Mouse (Mus musculus) left cerebral cortex, postnatal 14 days (tissue): ENCODE data around the gene Gm20604. TPM values are rescaled to one million over a fixed set of nuclear protein-coding genes. Genes with fewer than 3 reads are reported as not detected.

Source experiments
- DNase-seq, 2 experiments: peaks; one replicate each; pipeline ENCODE4 v3.0.0; 2021 to 2022; ENCODE audit warnings: low spot score in 2 of 2, mixed read lengths in 1 of 2
- intact Hi-C: fragments of 180-260 bp; cut with DNase I; formaldehyde crosslinking; loops from one replicate; pipeline ENCODE4 v1.15.1; 2025
- total RNA-seq, 2 experiments: library from RNA; stranded (reverse); gene quantifications; 2 replicates each; pipeline ENCODE4 v1.2.3; 2021

Gene Gm20604
- total RNA-seq, 2 experiments from 2014 or later: 20.6 to 21.9 TPM

- intact Hi-C loops: no loop called here
- no peak for DNase-seq
Measured at GRCm38 (mm10) chr12:102713153-102713865, 45.2 kb downstream of the Gm20604 start.

- DNase-seq: no peak
- intact Hi-C loops: no loop called here
Measured at GRCm38 (mm10) chr12:102710851-102711375, 47.6 kb downstream of the Gm20604 start.

- intact Hi-C loops: loop anchor here (5.0 kb wide), 2 partner anchors 133 to 188 kb away; no protein-coding TSS in a partner anchor
- DNase-seq: no peak
Measured at GRCm38 (mm10) chr12:102709896-102710295, 48.6 kb downstream of the Gm20604 start.

- intact Hi-C loops: loop anchor here (5.0 kb wide), 2 partner anchors 131 to 186 kb away; no protein-coding TSS in a partner anchor
- no peak for DNase-seq
Measured at GRCm38 (mm10) chr12:102708220-102708619, 50.3 kb downstream of the Gm20604 start.

- intact Hi-C loops: loop anchor here (5.0 kb wide), 2 partner anchors 130 to 185 kb away; no protein-coding TSS in a partner anchor
- DNase-seq: no peak
Measured at GRCm38 (mm10) chr12:102706833-102707463, 51.5 kb downstream of the Gm20604 start.

GRCm38 (mm10) chr12:102705906-102706640 lies 52.4 kb downstream of the Gm20604 start:
- intact Hi-C loops: loop anchor here (5.0 kb wide), 2 partner anchors 129 to 184 kb away; no protein-coding TSS in a partner anchor
- no peak for DNase-seq

- intact Hi-C loops: loop anchor here (5.0 kb wide), 2 partner anchors 128 to 183 kb away; no protein-coding TSS in a partner anchor
- DNase-seq: peak; percentile 90 to 94
Measured at GRCm38 (mm10) chr12:102705216-102705871, 53.1 kb downstream of the Gm20604 start.

- peak in 1 of 2 experiments; percentile 30 for DNase-seq
- intact Hi-C loops: loop anchor here (5.0 kb wide), 2 partner anchors 127 to 182 kb away; no protein-coding TSS in a partner anchor
Measured at GRCm38 (mm10) chr12:102704457-102705198, 53.8 kb downstream of the Gm20604 start, which contains the start of gene Itpk1. Gene Itpk1 (minus strand): TSS chr12:102704930.

GRCm38 (mm10) chr12:102703921-102704408 lies 54.5 kb downstream of the Gm20604 start:
- no peak for DNase-seq
- intact Hi-C loops: no loop called here

- intact Hi-C loops: no loop called here
- DNase-seq: no peak
Measured at GRCm38 (mm10) chr12:102703441-102703840, 55.0 kb downstream of the Gm20604 start.

- peak; percentile 52 to 73 for DNase-seq
- intact Hi-C loops: no loop called here
Measured at GRCm38 (mm10) chr12:102703111-102703412, 55.4 kb downstream of the Gm20604 start.

- intact Hi-C loops: no loop called here
- peak; percentile 85 to 88 for DNase-seq
Measured at GRCm38 (mm10) chr12:102702356-102703110, 55.9 kb downstream of the Gm20604 start.

GRCm38 (mm10) chr12:102701691-102702207 lies 56.7 kb downstream of the Gm20604 start:
- intact Hi-C loops: no loop called here
- DNase-seq: no peak

- intact Hi-C loops: no loop called here
- peak; percentile 43 to 50 for DNase-seq
Measured at GRCm38 (mm10) chr12:102700453-102700852, 58.0 kb downstream of the Gm20604 start.

- DNase-seq: no peak
- intact Hi-C loops: no loop called here
Measured at GRCm38 (mm10) chr12:102699156-102699555, 59.3 kb downstream of the Gm20604 start.

- DNase-seq: no peak
- intact Hi-C loops: no loop called here
Measured at GRCm38 (mm10) chr12:102698089-102698684, 60.3 kb downstream of the Gm20604 start.

GRCm38 (mm10) chr12:102697381-102697780 lies 61.1 kb downstream of the Gm20604 start:
- DNase-seq: no peak
- intact Hi-C loops: no loop called here
